Mouse (Mus musculus): Measurements from ENCODE around the gene Haghl. TPM values are rescaled to one million over a fixed set of nuclear protein-coding genes. Genes with fewer than 3 reads are reported as not detected.
"Not testable (repeated sequence)": the region's sequence is repeated elsewhere in the genome, so short reads cannot be mapped to it uniquely, and the experiment has no call there.

Haghl gene
- total RNA-seq, 2 experiments from 2014 or later, result 15.0 to 15.1 TPM

GRCm38 (mm10) chr17:25823452-25823851 lies 38.0 kb upstream of the Haghl start, which contains the start of gene Wdr24:
TSS of gene Wdr24 (plus strand) at chr17:25823627.
- intact Hi-C loops (cut with DNase I), result no loop called here
- peak; percentile 73 to 83 for DNase-seq

- intact Hi-C loops (cut with DNase I), result no loop called here
- no peak for DNase-seq
Observed at GRCm38 (mm10) chr17:25818851-25819780, 33.6 kb upstream of the Haghl start.

GRCm38 (mm10) chr17:25817662-25818061 lies 32.2 kb upstream of the Haghl start:
- DNase-seq, result no peak
- intact Hi-C loops (cut with DNase I), result no loop called here

- peak; percentile 88 to 94 for DNase-seq
- intact Hi-C loops (cut with DNase I), result no loop called here
Observed at GRCm38 (mm10) chr17:25813471-25813870, 28.0 kb upstream of the Haghl start.

- intact Hi-C loops (cut with DNase I), result no loop called here
- no peak for DNase-seq
Observed at GRCm38 (mm10) chr17:25810890-25811289, 25.4 kb upstream of the Haghl start.

DNA sequence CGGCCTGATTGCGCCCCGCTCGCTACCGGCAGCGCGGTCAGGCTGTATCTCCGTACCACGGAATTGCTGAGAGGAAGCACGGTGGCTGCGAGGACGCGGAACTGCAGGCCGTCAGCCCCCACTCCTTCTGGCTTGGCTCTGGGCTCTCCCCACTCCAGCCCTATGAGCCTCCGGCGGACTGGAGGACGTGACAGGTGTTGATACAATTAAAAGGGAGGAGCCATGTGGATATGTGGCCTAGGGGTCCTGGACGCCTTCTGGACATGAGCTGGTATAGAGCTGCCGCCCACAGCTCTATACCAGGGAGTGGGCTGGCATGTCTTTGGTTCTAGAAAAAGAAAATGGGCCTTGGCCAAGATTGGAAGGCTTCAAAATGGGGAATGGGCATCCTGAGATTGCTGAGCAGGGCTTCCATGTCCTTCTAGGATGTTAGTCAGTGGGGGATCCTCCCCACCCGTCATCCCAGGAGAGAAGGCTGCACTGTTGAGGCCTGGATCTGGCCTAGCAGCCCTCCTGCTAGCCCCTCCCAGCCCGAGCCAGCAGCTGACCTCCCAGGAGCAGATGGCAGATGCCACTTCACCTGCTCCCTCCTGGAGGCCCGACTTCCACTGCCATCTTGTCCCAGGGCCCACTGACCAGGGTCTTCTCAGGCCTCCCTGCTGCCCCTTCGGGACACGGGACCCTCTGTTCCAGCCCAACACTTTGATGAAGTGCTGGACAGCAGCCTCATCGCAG lies 24.3 kb upstream of the Haghl start:
- no peak for DNase-seq
- intact Hi-C loops (cut with DNase I), result no loop called here

- peak; percentile 66 to 69 for DNase-seq
- intact Hi-C loops (cut with DNase I), result no loop called here
Observed at GRCm38 (mm10) chr17:25808789-25809605, 23.5 kb upstream of the Haghl start, which contains the start of gene Fbxl16. TSS of gene Fbxl16 (plus strand) at chr17:25809085.

GRCm38 (mm10) chr17:25808028-25808427 lies 22.6 kb upstream of the Haghl start:
- intact Hi-C loops (cut with DNase I), result no loop called here
- DNase-seq, result no peak

DNA sequence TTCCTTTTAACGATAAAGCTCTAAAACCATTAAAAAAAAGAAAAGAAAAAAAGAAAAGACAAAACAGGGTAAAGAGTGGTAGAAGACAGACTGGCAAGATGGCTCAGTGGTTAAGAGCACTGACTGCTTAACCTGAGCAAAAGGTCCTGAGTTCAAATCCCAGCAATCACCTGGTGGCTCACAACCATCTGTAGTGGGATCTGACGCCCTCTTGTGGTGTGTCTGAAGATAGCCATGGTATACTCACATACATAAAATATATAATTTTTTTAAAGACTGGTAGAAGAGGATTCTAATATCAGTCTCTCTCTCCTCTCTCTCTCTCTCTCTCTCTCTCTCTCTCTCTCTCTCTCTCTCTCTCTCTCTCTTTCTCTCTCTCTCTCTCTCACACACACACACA lies 22.0 kb upstream of the Haghl start:
- intact Hi-C loops (cut with DNase I); DNase-seq: not testable (repeated sequence)

GRCm38 (mm10) chr17:25806507-25806906 lies 21.0 kb upstream of the Haghl start:
- intact Hi-C loops (cut with DNase I), result no loop called here
- DNase-seq, result no peak

GRCm38 (mm10) chr17:25802825-25803517 lies 17.5 kb upstream of the Haghl start:
- intact Hi-C loops (cut with DNase I), result loop anchor here (5.0 kb wide), 1 partner anchor 226 kb away; the partner anchor contains the start of gene Lmf1
- peak; percentile 51 to 74 for DNase-seq

GRCm38 (mm10) chr17:25801029-25801428 lies 15.6 kb upstream of the Haghl start:
- intact Hi-C loops (cut with DNase I), result loop anchor here (1.0 to 5.0 kb wide), 3 partner anchors 28 to 224 kb away; partner anchors contain the start of genes Lmf1 and Narfl
- peak; percentile 60 to 78 for DNase-seq

DNA sequence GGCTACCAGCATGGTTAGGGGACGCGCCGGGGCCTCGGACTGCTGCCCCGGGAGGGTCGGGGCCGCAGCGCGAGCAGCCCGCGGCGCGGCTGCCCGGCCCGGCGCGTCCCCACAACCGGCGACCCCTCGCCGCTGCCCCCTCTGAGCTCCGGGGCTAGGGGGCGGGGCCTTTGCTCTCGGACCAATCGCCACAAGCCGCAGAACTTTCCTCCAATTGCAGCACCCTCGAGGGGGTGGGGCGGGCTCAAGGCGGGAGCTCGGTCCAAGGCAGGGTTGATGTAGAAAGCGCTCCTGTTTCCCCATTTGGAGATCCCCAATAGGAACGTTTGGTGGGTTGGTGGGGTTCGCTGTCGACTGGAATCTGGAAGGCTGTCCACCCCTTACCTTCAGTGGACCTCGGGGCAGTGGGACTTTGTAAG lies 11.5 kb upstream of the Haghl start, which contains the start of gene Metrn:
Gene Metrn, minus strand, starts transcription at position 186 of the 419 bp plus-strand sequence.
- intact Hi-C loops (cut with DNase I), result no loop called here
- DNase-seq, result peak; percentile 90 to 91

- intact Hi-C loops (cut with DNase I), result no loop called here
- DNase-seq, result peak; percentile 61 to 68
Observed at GRCm38 (mm10) chr17:25796211-25796771, 10.8 kb upstream of the Haghl start.

GRCm38 (mm10) chr17:25795609-25796092 lies 10.2 kb upstream of the Haghl start, which contains the start of gene AC134908.4:
TSS of gene AC134908.4 (minus strand) at chr17:25795659.
- intact Hi-C loops (cut with DNase I), result no loop called here
- no peak for DNase-seq

- DNase-seq, result no peak
- intact Hi-C loops (cut with DNase I), result no loop called here
Observed at GRCm38 (mm10) chr17:25794998-25795397, 9.5 kb upstream of the Haghl start.

- DNase-seq, result no peak
- intact Hi-C loops (cut with DNase I), result no loop called here
Observed at GRCm38 (mm10) chr17:25794197-25794596, 8.7 kb upstream of the Haghl start.

DNA sequence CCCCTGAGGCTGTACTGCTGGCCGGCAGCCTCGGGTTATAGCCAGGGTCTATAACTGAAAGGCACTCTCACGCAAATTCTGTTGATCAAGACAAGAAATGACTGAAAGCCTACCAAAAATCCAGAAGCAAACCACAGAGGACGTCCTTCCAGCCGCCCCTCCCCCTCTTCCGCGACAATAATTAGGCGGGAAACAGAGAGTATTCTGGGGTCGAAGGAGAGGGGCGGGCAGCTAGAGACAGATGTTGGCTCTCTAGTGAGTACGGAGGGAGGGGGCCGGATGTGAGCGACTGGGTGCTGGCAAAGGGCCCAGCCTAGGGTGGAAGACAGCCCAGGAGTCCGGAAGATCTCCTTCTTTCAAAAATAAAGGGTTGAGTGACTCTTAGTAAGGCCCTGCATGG lies 7.1 kb upstream of the Haghl start, which contains the start of gene Fam173a:
Gene Fam173a, minus strand, starts transcription at position 287 of the 400 bp plus-strand sequence.
- peak; percentile 84 to 85 for DNase-seq
- intact Hi-C loops (cut with DNase I), result no loop called here
